Mouse (Mus musculus) E14TG2a.4 (cell line): ENCODE data around the gene Ptgr2.

Source experiments
- CTCF ChIP-seq: conservative IDR thresholded peaks from 2 replicates; pipeline ENCODE4 v1.5.1; 2014; ENCODE audit warnings: low read length
- NANOG ChIP-seq: IDR thresholded peaks from 2 replicates; pipeline ENCODE4 v1.6.1; 2014; ENCODE audit warnings: borderline replicate concordance, low read length, mixed read lengths
- POU5F1 ChIP-seq: IDR thresholded peaks from 2 replicates; pipeline ENCODE4 v1.6.1; 2014; ENCODE audit warnings: low read length, borderline replicate concordance

GRCm38 (mm10) chr12:84277832-84278231 lies 7.2 kb upstream of the Ptgr2 start:
- TF ChIP-seq CTCF (0 out of 2 replicates have a peak, but pooled peaks have one; percentile 12), NANOG (no peak), POU5F1 (no peak)
